Mouse (Mus musculus): ENCODE data around the gene Thnsl1. TPM values are rescaled to one million over a fixed set of nuclear protein-coding genes. Genes with fewer than 3 reads are reported as not detected.
"Not testable (repeated sequence)": the region's sequence is repeated elsewhere in the genome, so short reads cannot be mapped to it uniquely, and the experiment has no call there.

The Thnsl1 gene
- polyA plus RNA-seq, 1 experiment from 2014 or later: 7.3 TPM

GRCm38 (mm10) chr2:21222453-21223384 is 17.2 kb downstream of the Thnsl1 start:
- Histone ChIP-seq H3K27me3 (ENCODE audit: control insufficient read depth, insufficient read depth, low read length) (no peaks in the 10 kb centered on the region), H3K27ac (ENCODE audit: low read depth, low read length) (no peak overlapping the region), H3K9ac (ENCODE audit: low read depth, low read length) (no peak overlapping the region), H3K4me2 (no peak overlapping the region), H3K4me3 (ENCODE audit: low read depth, low read length) (no peak overlapping the region), H3K4me1 (ENCODE audit: control insufficient read depth, insufficient read depth, low read length) (no peaks in the 10 kb centered on the region), H3K9me3 (replicated peaks; ENCODE audit: control insufficient read depth, low read length) (no peaks in the 10 kb centered on the region), H3K36me3 (ENCODE audit: control insufficient read depth, insufficient read depth, low read length) (no peaks in the 10 kb centered on the region)
- no peak for ATAC-seq (replicated peaks; ENCODE audit: insufficient number of reproducible peaks, low FRiP score, low TSS enrichment)
- WGBS (ENCODE audit: insufficient replicate concordance): 85% methylated on average over 9 of the region's 9 CpGs

DNA sequence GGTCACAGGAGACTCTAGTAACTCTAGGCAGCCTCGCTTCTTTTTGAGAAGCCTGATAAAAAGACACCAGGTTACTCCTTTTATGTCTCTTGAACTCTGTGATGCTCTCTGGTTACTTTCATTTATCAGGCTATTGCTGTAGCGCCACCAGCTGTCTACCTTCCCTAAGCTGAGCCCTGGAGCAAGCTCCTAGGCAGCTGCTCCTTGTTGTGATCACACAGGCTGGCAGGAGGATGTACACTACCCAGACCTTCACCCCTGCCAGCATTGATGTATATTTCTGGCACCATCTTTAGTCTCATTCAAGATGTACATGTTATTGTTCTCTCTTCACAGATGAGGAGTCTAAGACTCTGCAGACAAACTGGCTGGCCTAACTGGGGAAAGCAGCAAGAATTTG is 24.8 kb downstream of the Thnsl1 start:
- ATAC-seq (replicated peaks; ENCODE audit: insufficient number of reproducible peaks, low FRiP score, low TSS enrichment): no peak
- Histone ChIP-seq H3K27ac (ENCODE audit: low read depth, low read length) (no peak overlapping the region), H3K4me3 (ENCODE audit: low read depth, low read length) (no peak overlapping the region), H3K27me3 (ENCODE audit: control insufficient read depth, insufficient read depth, low read length) (no peaks in the 10 kb centered on the region), H3K4me1 (ENCODE audit: control insufficient read depth, insufficient read depth, low read length) (no peaks in the 10 kb centered on the region; the same call in 1 of the 2 replicates), H3K36me3 (ENCODE audit: control insufficient read depth, insufficient read depth, low read length) (no peaks in the 10 kb centered on the region), H3K4me2 (no peak overlapping the region), H3K9ac (ENCODE audit: low read depth, low read length) (no peak overlapping the region), H3K9me3 (replicated peaks; ENCODE audit: control insufficient read depth, low read length) (no peaks in the 10 kb centered on the region)
- 56% methylated on average over 2 of the region's 2 CpGs for WGBS (ENCODE audit: insufficient replicate concordance)

DNA sequence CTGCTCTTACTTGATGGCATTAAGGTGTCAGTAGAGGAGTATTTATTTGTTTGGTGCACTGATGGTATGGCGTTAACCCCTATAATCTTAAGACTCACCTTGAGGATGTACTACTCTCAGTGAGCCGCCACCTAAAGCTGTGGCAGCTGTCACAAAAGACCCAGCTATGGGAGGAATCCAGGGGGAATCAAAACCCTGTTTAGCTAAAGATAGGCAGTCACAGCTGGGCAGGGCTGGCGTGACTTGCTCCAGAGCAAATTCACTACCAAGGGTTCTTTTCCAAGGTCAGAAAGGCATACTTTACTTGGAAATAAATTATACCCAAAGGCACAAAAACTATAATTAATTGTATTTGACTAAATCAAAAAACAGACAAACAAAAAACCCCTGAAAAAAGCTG is 25.6 kb downstream of the Thnsl1 start:
- H3K4me3 ChIP-seq (ENCODE audit: low read depth, low read length): no peak overlapping the region
- H3K36me3 ChIP-seq (ENCODE audit: control insufficient read depth, insufficient read depth, low read length): no peaks in the 10 kb centered on the region
- H3K9ac ChIP-seq (ENCODE audit: low read depth, low read length): no peak overlapping the region
- no peak overlapping the region for H3K4me2 ChIP-seq
- H3K27ac ChIP-seq (ENCODE audit: low read depth, low read length): no peak overlapping the region
- no peaks in the 10 kb centered on the region for H3K9me3 ChIP-seq (replicated peaks; ENCODE audit: control insufficient read depth, low read length)
- H3K27me3 ChIP-seq (ENCODE audit: control insufficient read depth, insufficient read depth, low read length): no peaks in the 10 kb centered on the region
- 60% methylated on average over 3 of the region's 3 CpGs for WGBS (ENCODE audit: insufficient replicate concordance)
- no peak for ATAC-seq (replicated peaks; ENCODE audit: insufficient number of reproducible peaks, low FRiP score, low TSS enrichment)
- H3K4me1 ChIP-seq (ENCODE audit: control insufficient read depth, insufficient read depth, low read length): no peaks in the 10 kb centered on the region; the same call in 1 of the 2 replicates

DNA sequence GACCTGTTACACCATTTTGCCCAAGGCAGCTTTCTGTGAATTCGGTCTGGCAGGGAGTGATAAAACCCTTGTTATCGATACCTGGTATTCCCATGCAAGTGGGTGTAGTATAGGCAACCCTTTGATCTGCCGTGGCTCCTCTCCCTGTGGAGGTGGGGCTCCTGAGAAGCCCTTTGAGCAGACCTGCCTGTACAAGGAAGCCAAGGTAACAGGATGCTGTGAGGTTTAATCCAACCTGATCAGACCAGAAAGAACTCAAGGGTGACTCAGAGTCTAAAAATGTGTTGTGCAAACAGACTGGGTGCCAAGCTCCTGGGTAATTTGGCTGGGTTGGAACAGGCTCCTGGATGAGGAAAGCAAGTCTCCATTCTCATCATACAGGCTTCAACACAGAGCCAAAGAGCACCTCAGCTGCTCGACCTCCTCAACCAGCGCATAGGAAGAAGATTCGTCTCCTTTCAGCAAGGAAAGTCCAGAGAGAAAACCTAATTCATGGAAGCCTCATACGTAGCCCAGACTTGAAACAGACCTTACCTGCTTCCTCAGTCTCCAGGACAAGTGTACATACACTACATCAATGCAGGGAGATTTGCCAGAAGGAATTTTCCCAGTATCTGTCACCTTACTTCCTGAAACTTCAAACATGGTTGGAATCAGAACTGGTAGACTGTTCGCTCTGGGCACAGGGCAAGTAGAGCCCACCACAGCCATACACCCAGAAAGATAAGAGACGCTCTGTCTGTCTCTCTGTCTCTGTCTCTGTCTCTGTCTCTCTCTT is 29.5 kb downstream of the Thnsl1 start:
- H3K36me3 ChIP-seq (ENCODE audit: control insufficient read depth, insufficient read depth, low read length): no peaks in the 10 kb centered on the region
- WGBS (ENCODE audit: insufficient replicate concordance): 74% methylated on average over 9 of the region's 9 CpGs

GRCm38 (mm10) chr2:21235844-21236386 is 30.4 kb downstream of the Thnsl1 start:
- H3K4me3 ChIP-seq (ENCODE audit: low read depth, low read length): no peak overlapping the region
- H3K27ac ChIP-seq (ENCODE audit: low read depth, low read length): no peak overlapping the region
- H3K27me3 ChIP-seq (ENCODE audit: control insufficient read depth, insufficient read depth, low read length): no peaks in the 10 kb centered on the region
- H3K4me2 ChIP-seq: no peak overlapping the region
- no peak overlapping the region for H3K9ac ChIP-seq (ENCODE audit: low read depth, low read length)
- 83% methylated on average over 4 of the region's 4 CpGs for WGBS (ENCODE audit: insufficient replicate concordance)
- H3K9me3 ChIP-seq (replicated peaks; ENCODE audit: control insufficient read depth, low read length): no peaks in the 10 kb centered on the region
- H3K36me3 ChIP-seq (ENCODE audit: control insufficient read depth, insufficient read depth, low read length): no peaks in the 10 kb centered on the region
- peaks cover 16% of the 10 kb centered on the region for H3K4me1 ChIP-seq (ENCODE audit: control insufficient read depth, insufficient read depth, low read length)
- no peak for ATAC-seq (replicated peaks; ENCODE audit: insufficient number of reproducible peaks, low FRiP score, low TSS enrichment)

More for the DNA sequence above, 29.5 kb downstream of the Thnsl1 start:
- peaks cover 11% of the 10 kb centered on the region for H3K4me1 ChIP-seq (ENCODE audit: control insufficient read depth, insufficient read depth, low read length)
- no peaks in the 10 kb centered on the region for H3K9me3 ChIP-seq (replicated peaks; ENCODE audit: control insufficient read depth, low read length)
- no peak overlapping the region for H3K27ac ChIP-seq (ENCODE audit: low read depth, low read length)
- no peak overlapping the region for H3K4me3 ChIP-seq (ENCODE audit: low read depth, low read length)
- ATAC-seq (replicated peaks; ENCODE audit: insufficient number of reproducible peaks, low FRiP score, low TSS enrichment): peak; percentile 84
- H3K27me3 ChIP-seq (ENCODE audit: control insufficient read depth, insufficient read depth, low read length): no peaks in the 10 kb centered on the region
- no peak overlapping the region; the same call in 1 of the 2 replicates for H3K4me2 ChIP-seq
- H3K9ac ChIP-seq (ENCODE audit: low read depth, low read length): no peak overlapping the region

- 34% methylated on average over 5 of the region's 5 CpGs for WGBS (ENCODE audit: insufficient replicate concordance)
- no peaks in the 10 kb centered on the region for H3K36me3 ChIP-seq (ENCODE audit: control insufficient read depth, insufficient read depth, low read length)
- no peak overlapping the region for H3K27ac ChIP-seq (ENCODE audit: low read depth, low read length)
- no peaks in the 10 kb centered on the region for H3K27me3 ChIP-seq (ENCODE audit: control insufficient read depth, insufficient read depth, low read length)
- H3K4me2 ChIP-seq: no peak overlapping the region
- no peaks in the 10 kb centered on the region for H3K9me3 ChIP-seq (replicated peaks; ENCODE audit: control insufficient read depth, low read length)
- no peak for ATAC-seq (replicated peaks; ENCODE audit: insufficient number of reproducible peaks, low FRiP score, low TSS enrichment)
- H3K4me1 ChIP-seq (ENCODE audit: control insufficient read depth, insufficient read depth, low read length): peaks cover 16% of the 10 kb centered on the region
- no peak overlapping the region for H3K4me3 ChIP-seq (ENCODE audit: low read depth, low read length)
- no peak overlapping the region for H3K9ac ChIP-seq (ENCODE audit: low read depth, low read length)
Measured at GRCm38 (mm10) chr2:21236846-21237245, 31.3 kb downstream of the Thnsl1 start.

- not testable (repeated sequence) for H3K27ac ChIP-seq (ENCODE audit: low read depth, low read length); H3K4me3 ChIP-seq (ENCODE audit: low read depth, low read length); H3K9me3 ChIP-seq (replicated peaks; ENCODE audit: control insufficient read depth, low read length); H3K4me2 ChIP-seq; H3K36me3 ChIP-seq (ENCODE audit: control insufficient read depth, insufficient read depth, low read length); H3K27me3 ChIP-seq (ENCODE audit: control insufficient read depth, insufficient read depth, low read length); H3K9ac ChIP-seq (ENCODE audit: low read depth, low read length)
- peak; percentile 65 for ATAC-seq (replicated peaks; ENCODE audit: insufficient number of reproducible peaks, low FRiP score, low TSS enrichment)
- peaks cover 15% of the 10 kb centered on the region for H3K4me1 ChIP-seq (ENCODE audit: control insufficient read depth, insufficient read depth, low read length)
- 30% methylated on average over 4 of the region's 6 CpGs for whole genome bisulfite sequencing (ENCODE audit: insufficient replicate concordance)
Measured at GRCm38 (mm10) chr2:21244104-21244503, 38.6 kb downstream of the Thnsl1 start.

DNA sequence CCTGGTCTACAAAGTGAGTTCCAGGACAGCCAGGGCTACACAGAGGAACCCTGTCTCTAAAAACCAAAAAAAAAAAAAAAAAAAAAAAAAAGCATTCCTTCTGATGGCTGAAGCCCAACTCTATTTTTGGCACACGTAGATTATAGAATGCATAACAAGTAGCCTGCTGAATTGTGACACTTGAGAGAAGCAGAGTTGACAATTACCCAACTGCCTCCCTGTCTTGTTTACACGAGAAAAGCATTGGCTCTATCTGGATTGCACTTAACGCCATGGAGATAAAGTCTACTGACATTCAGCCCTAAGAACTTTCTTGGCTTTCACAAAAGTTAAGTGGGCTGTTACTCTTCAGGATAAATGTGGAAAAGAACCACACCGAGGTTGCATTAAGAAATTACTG is 39.5 kb downstream of the Thnsl1 start:
- H3K9ac ChIP-seq (ENCODE audit: low read depth, low read length): no peak overlapping the region
- no peaks in the 10 kb centered on the region for H3K27me3 ChIP-seq (ENCODE audit: control insufficient read depth, insufficient read depth, low read length)
- H3K36me3 ChIP-seq (ENCODE audit: control insufficient read depth, insufficient read depth, low read length): no peaks in the 10 kb centered on the region
- no peak overlapping the region for H3K27ac ChIP-seq (ENCODE audit: low read depth, low read length)
- WGBS (ENCODE audit: insufficient replicate concordance): 39% methylated on average over 4 of the region's 4 CpGs
- no peaks in the 10 kb centered on the region for H3K9me3 ChIP-seq (replicated peaks; ENCODE audit: control insufficient read depth, low read length)
- H3K4me3 ChIP-seq (ENCODE audit: low read depth, low read length): no peak overlapping the region
- H3K4me2 ChIP-seq: no peak overlapping the region
- H3K4me1 ChIP-seq (ENCODE audit: control insufficient read depth, insufficient read depth, low read length): peaks cover 14% of the 10 kb centered on the region
- 0 out of 2 replicates have a peak, but pooled peaks have one; percentile 52 for ATAC-seq (replicated peaks; ENCODE audit: insufficient number of reproducible peaks, low FRiP score, low TSS enrichment)
